13 mouse cellular contexts compared by ENCODE assay signal in the genomic region with DNA sequence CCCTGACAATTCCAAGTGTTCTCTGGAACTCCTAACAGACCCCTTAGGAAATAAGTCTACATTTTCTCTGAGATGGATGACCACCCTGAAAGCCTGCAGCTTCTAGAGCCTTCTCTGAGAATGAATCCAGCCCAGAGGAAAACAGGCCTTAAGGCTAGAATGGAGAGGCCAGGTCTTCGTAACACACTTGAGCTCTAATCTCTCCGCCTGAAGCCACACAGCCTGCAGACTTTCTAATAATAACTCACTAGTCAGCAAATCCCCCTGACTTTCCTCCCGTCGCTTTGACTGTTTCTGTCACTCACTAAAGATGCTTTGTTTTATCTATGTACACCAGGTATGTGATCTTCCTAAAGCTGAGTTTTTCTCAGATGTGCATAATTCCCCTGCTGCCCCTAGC.
DNase-seq lines count a peak whose midpoint lies in the region; ATAC-seq and TF ChIP-seq lines count a peak whose summit lies in the region.
"Had no signal": no experiment of that assay in that cellular context is flagged by ENCODE, and none has a peak within 500 bp of the region (broad histone marks: within the 10 kb centered on the region; RNA-seq: fewer than 3 reads in every experiment).

No protein-coding gene starts in this region.

- H3K36me3 ChIP-seq in heart, embryonic 10.5 days, result no peaks in the 10 kb centered on the region
- H3K36me3 ChIP-seq in neural tube, embryonic 13.5 days, result peaks cover 7% of the 10 kb centered on the region; the same call in 1 of the 2 replicates
- no peaks in the 10 kb centered on the region for H3K36me3 ChIP-seq in hindbrain, embryonic 15.5 days
- no peaks in the 10 kb centered on the region for H3K36me3 ChIP-seq in stomach, postnatal 0 days (ENCODE audit: control insufficient read depth, insufficient read depth, low read length)
- H3K36me3 ChIP-seq: limb, embryonic 12.5 days had no signal

- no peak for TF ChIP-seq CTCF in stomach, postnatal 0 days (IDR thresholded peaks at IDR 0.05; ENCODE audit: low read depth)

- H3K27me3 ChIP-seq in heart, embryonic 10.5 days (ENCODE audit: insufficient read depth, poor library complexity, severe bottlenecking), result peaks cover 5% of the 10 kb centered on the region; the same call in 1 of the 2 replicates
- no peaks in the 10 kb centered on the region for H3K27me3 ChIP-seq in neural tube, embryonic 13.5 days
- no peaks in the 10 kb centered on the region for H3K27me3 ChIP-seq in hindbrain, embryonic 15.5 days
- H3K27me3 ChIP-seq in stomach, postnatal 0 days (ENCODE audit: control insufficient read depth, insufficient read depth, low read length), result no peaks in the 10 kb centered on the region
- H3K27me3 ChIP-seq: limb, embryonic 12.5 days had no signal

- H3K4me2 ChIP-seq in neural tube, embryonic 13.5 days, result no peak overlapping the region
- H3K4me2 ChIP-seq in hindbrain, embryonic 15.5 days, result no peak overlapping the region
- no peak overlapping the region for H3K4me2 ChIP-seq in stomach, postnatal 0 days (replicated peaks; ENCODE audit: low read depth)
- H3K4me2 ChIP-seq: limb, embryonic 12.5 days had no signal

- ATAC-seq in neural tube, embryonic 13.5 days (ENCODE audit: low read depth), result no peak
- no peak for ATAC-seq in hindbrain, embryonic 15.5 days (ENCODE audit: low FRiP score, low read depth)
- no peak for ATAC-seq in stomach, postnatal 0 days (ENCODE audit: low FRiP score, low TSS enrichment)
- no peak for ATAC-seq in frontal cortex, adult (ENCODE audit: low TSS enrichment)

- DNase-seq in heart, embryonic 10.5 days (ENCODE audit: low spot score), result no peak
- no peak for DNase-seq in heart, adult 8-10 months (ENCODE audit: low spot score)
- DNase-seq in neural tube, embryonic 10.5 days (ENCODE audit: extremely low spot score, low spot score), result no peak
- no peak for DNase-seq in stomach, postnatal 0 days (ENCODE audit: low spot score)
- DNase-seq in kidney, adult 11 months, result no peak
- DNase-seq: adrenal gland, adult 2 months; gastrocnemius, postnatal 10 days; kidney, postnatal 10 days had no signal

- 0 out of 2 replicates have a peak overlapping the region, but pooled peaks have one; percentile 17 for H3K9ac ChIP-seq in neural tube, embryonic 13.5 days
- no peak overlapping the region for H3K9ac ChIP-seq in hindbrain, embryonic 15.5 days
- H3K9ac ChIP-seq in stomach, postnatal 0 days (ENCODE audit: low read length), result no peak overlapping the region
- H3K9ac ChIP-seq: limb, embryonic 12.5 days had no signal

- peak overlapping the region; percentile 82 for H3K27ac ChIP-seq in heart, embryonic 10.5 days
- peak overlapping the region; percentile 54 for H3K27ac ChIP-seq in neural tube, embryonic 13.5 days (replicated peaks)
- peak overlapping the region; percentile 67 for H3K27ac ChIP-seq in hindbrain, embryonic 15.5 days (replicated peaks)
- peak overlapping the region; percentile 24; the same call in 1 of the 2 replicates for H3K27ac ChIP-seq in stomach, postnatal 0 days (replicated peaks)

- 27% methylated on average over 4 of the region's 4 CpGs for WGBS in heart, embryonic 10.5 days
- WGBS in neural tube, embryonic 13.5 days, result 73% methylated on average over 4 of the region's 4 CpGs
- 59% methylated on average over 4 of the region's 4 CpGs for WGBS in hindbrain, embryonic 15.5 days
- WGBS in stomach, postnatal 0 days, result 52% methylated on average over 4 of the region's 4 CpGs

- no peak for TF ChIP-seq EP300 in stomach, postnatal 0 days (optimal IDR thresholded peaks at IDR 0.05)

- H3K4me3 ChIP-seq in heart, embryonic 10.5 days, result peak overlapping the region; percentile 13; the same call in 1 of the 2 replicates
- H3K4me3 ChIP-seq in neural tube, embryonic 13.5 days, result no peak overlapping the region
- H3K4me3 ChIP-seq in hindbrain, embryonic 15.5 days, result no peak overlapping the region
- H3K4me3 ChIP-seq in stomach, postnatal 0 days (ENCODE audit: low read depth, low read length), result no peak overlapping the region
- H3K4me3 ChIP-seq: erythroblast, embryonic 14.5 days; limb, embryonic 12.5 days had no signal

- H3K4me1 ChIP-seq in heart, embryonic 10.5 days, result peaks cover 53% of the 10 kb centered on the region
- peaks cover 48% of the 10 kb centered on the region for H3K4me1 ChIP-seq in neural tube, embryonic 13.5 days (replicated peaks)
- H3K4me1 ChIP-seq in hindbrain, embryonic 15.5 days (replicated peaks), result peaks cover 39% of the 10 kb centered on the region
- H3K4me1 ChIP-seq in stomach, postnatal 0 days (replicated peaks; ENCODE audit: control insufficient read depth, insufficient read depth), result peaks cover 7% of the 10 kb centered on the region; the same call in 1 of the 2 replicates

- H3K9me3 ChIP-seq in heart, embryonic 10.5 days, result no peaks in the 10 kb centered on the region
- H3K9me3 ChIP-seq in neural tube, embryonic 13.5 days, result no peaks in the 10 kb centered on the region
- no peaks in the 10 kb centered on the region for H3K9me3 ChIP-seq in hindbrain, embryonic 15.5 days
- H3K9me3 ChIP-seq in stomach, postnatal 0 days (ENCODE audit: control insufficient read depth, low read length), result no peaks in the 10 kb centered on the region
- H3K9me3 ChIP-seq: limb, embryonic 12.5 days had no signal

Comparison
In these comparisons a context has a peak if more than half of its experiments do, and no peak if none do; other contexts are left out.
1. H3K27ac ChIP-seq: peak in every context shown above with its lines; median percentile 82 in heart, embryonic 10.5 days; 67 in hindbrain, embryonic 15.5 days; 54 in neural tube, embryonic 13.5 days; 24 in stomach, postnatal 0 days.